Mouse (Mus musculus): ENCODE measurements at regions not wholly inside any gene's neighbourhood (a gene's known extent, or its start where the extent isn't known, plus 50 kb on each side); places are given as distances from the start of the nearest gene placed in this dataset.

- no peak for TF ChIP-seq CTCF (IDR thresholded peaks at IDR 0.05; ENCODE audit: borderline replicate concordance, insufficient read depth, low read depth, low read length)
- TF ChIP-seq POLR2A (IDR thresholded peaks at IDR 0.05; ENCODE audit: borderline replicate concordance, insufficient read depth, low read length) = no peak
Observed at GRCm38 (mm10) chr17:70932565-70932964, 69.9 kb upstream of the Myom1 start.
